Comparison of ENCODE assay signal across 13 mouse cellular contexts in genomic region chr5:8164773-8165172, GRCm38 (mm10).
DNase-seq lines count a peak whose midpoint lies in the region; ATAC-seq and TF ChIP-seq lines count a peak whose summit lies in the region.
"Had no signal": no experiment of that assay in that cellular context is flagged by ENCODE, and none has a peak within 500 bp of the region (broad histone marks: within the 10 kb centered on the region; RNA-seq: fewer than 3 reads in every experiment).

No protein-coding gene starts in this region.

- no peak for DNase-seq in heart, adult 2 months
- peak; percentile 61 for DNase-seq in lung, postnatal 0 days (ENCODE audit: low spot score)
- DNase-seq in lung, postnatal 10 days: no peak
- peak; percentile 46 for DNase-seq in NIH3T3 (ENCODE audit: low read depth)
- DNase-seq in midbrain, postnatal 0 days (ENCODE audit: low spot score): peak; percentile 74
- DNase-seq in gastrocnemius, postnatal 14 days: no peak
- no peak for DNase-seq in left cerebral cortex, postnatal 36 days (ENCODE audit: low spot score in 2 of 2)
- DNase-seq: adrenal gland, postnatal 36 days; cerebellum, postnatal 36 days; kidney, adult 18-20 months; thymus, adult 2 months had no signal

- no peak for TF ChIP-seq EP300 in heart, adult 2 months (IDR thresholded peaks at IDR 0.05; ENCODE audit: insufficient read depth, low read depth, low read length)
- no peak for TF ChIP-seq EP300 in lung, postnatal 0 days (IDR thresholded peaks at IDR 0.05)

- no peaks in the 10 kb centered on the region for H3K36me3 ChIP-seq in heart, adult 2 months (ENCODE audit: control insufficient read depth, insufficient read depth, low read length)
- no peaks in the 10 kb centered on the region for H3K36me3 ChIP-seq in heart, embryonic 12.5 days
- no peaks in the 10 kb centered on the region for H3K36me3 ChIP-seq in lung, postnatal 0 days (ENCODE audit: insufficient read depth, low read length)
- no peaks in the 10 kb centered on the region for H3K36me3 ChIP-seq in midbrain, postnatal 0 days (ENCODE audit: insufficient read depth, low read length)

- H3K27me3 ChIP-seq in heart, adult 2 months (ENCODE audit: control insufficient read depth, insufficient read depth, low read length): no peaks in the 10 kb centered on the region
- H3K27me3 ChIP-seq in heart, embryonic 12.5 days (replicated peaks): no peaks in the 10 kb centered on the region
- H3K27me3 ChIP-seq in lung, postnatal 0 days (replicated peaks; ENCODE audit: insufficient read depth, low read length): no peaks in the 10 kb centered on the region
- no peaks in the 10 kb centered on the region for H3K27me3 ChIP-seq in midbrain, postnatal 0 days (ENCODE audit: insufficient read depth, low read length)

- peak; percentile 71 for TF ChIP-seq CTCF in heart, adult 2 months (IDR thresholded peaks at IDR 0.05)
- peak; percentile 45 for TF ChIP-seq CTCF in lung, postnatal 0 days (IDR thresholded peaks at IDR 0.05)
- peak; percentile 70 for TF ChIP-seq CTCF in midbrain, postnatal 0 days (IDR thresholded peaks at IDR 0.05)

- no peak overlapping the region for H3K4me2 ChIP-seq in heart, embryonic 12.5 days
- no peak overlapping the region for H3K4me2 ChIP-seq in lung, postnatal 0 days (replicated peaks; ENCODE audit: low read depth, low read length)
- H3K4me2 ChIP-seq in midbrain, postnatal 0 days (ENCODE audit: low read depth, low read length, poor library complexity, severe bottlenecking): no peak overlapping the region

- H3K4me3 ChIP-seq in heart, adult 2 months: no peak overlapping the region
- H3K4me3 ChIP-seq in heart, embryonic 12.5 days: no peak overlapping the region
- no peak overlapping the region for H3K4me3 ChIP-seq in lung, postnatal 0 days (ENCODE audit: low read depth, low read length)
- no peak overlapping the region for H3K4me3 ChIP-seq in midbrain, postnatal 0 days (ENCODE audit: low read depth, low read length)

- no peak for TF ChIP-seq POLR2A in heart, adult 2 months (IDR thresholded peaks at IDR 0.05; ENCODE audit: insufficient read depth, low read depth, low read length)

- 38% methylated on average over 4 of the region's 4 CpGs for WGBS in heart, adult 2 months
- WGBS in heart, embryonic 12.5 days: 50% methylated on average over 4 of the region's 4 CpGs
- 45% methylated on average over 4 of the region's 4 CpGs for WGBS in lung, postnatal 0 days
- WGBS in midbrain, postnatal 0 days: 44% methylated on average over 4 of the region's 4 CpGs

- intact Hi-C loops in heart, adult 2 months (cut with DNase I): loop anchor here (5.0 kb wide), 2 partner anchors 203 to 258 kb away; partner anchors contain the start of genes Adam22, Dbf4 and Slc25a40
- intact Hi-C loops in gastrocnemius, postnatal 14 days (cut with DNase I; ENCODE audit: low total_unique reads): no loop called here
- intact Hi-C loops in left cerebral cortex, postnatal 36 days (cut with DNase I): loop anchor here (5.0 to 10.0 kb wide), 2 partner anchors 203 to 260 kb away; partner anchors contain the start of genes Adam22, Dbf4 and Slc25a40

- H3K79me2 ChIP-seq in heart, adult 2 months (replicated peaks; ENCODE audit: control insufficient read depth, insufficient read depth, low read length): no peaks in the 10 kb centered on the region

- ATAC-seq in heart, embryonic 12.5 days (ENCODE audit: insufficient number of reproducible peaks, low FRiP score): no peak
- no peak for ATAC-seq in lung, postnatal 0 days
- no peak for ATAC-seq in midbrain, postnatal 0 days (ENCODE audit: low FRiP score)

- no peak overlapping the region for H3K27ac ChIP-seq in heart, adult 2 months
- H3K27ac ChIP-seq in heart, embryonic 12.5 days (ENCODE audit: poor library complexity, severe bottlenecking): no peak overlapping the region
- H3K27ac ChIP-seq in lung, postnatal 0 days (ENCODE audit: low read length): no peak overlapping the region
- H3K27ac ChIP-seq in midbrain, postnatal 0 days (ENCODE audit: low read depth, low read length): no peak overlapping the region
- H3K27ac ChIP-seq: liver, embryonic 14.5 days had no signal

- H3K4me1 ChIP-seq in heart, adult 2 months (ENCODE audit: control insufficient read depth, insufficient read depth, low read length): no peaks in the 10 kb centered on the region
- no peaks in the 10 kb centered on the region for H3K4me1 ChIP-seq in heart, embryonic 12.5 days (replicated peaks)
- H3K4me1 ChIP-seq in lung, postnatal 0 days (ENCODE audit: insufficient read depth, low read depth, low read length): no peaks in the 10 kb centered on the region
- no peaks in the 10 kb centered on the region for H3K4me1 ChIP-seq in midbrain, postnatal 0 days (ENCODE audit: insufficient read depth, low read length)

- no peaks in the 10 kb centered on the region for H3K9me3 ChIP-seq in heart, embryonic 12.5 days (replicated peaks)
- H3K9me3 ChIP-seq in lung, postnatal 0 days (ENCODE audit: low read length): no peaks in the 10 kb centered on the region
- H3K9me3 ChIP-seq in midbrain, postnatal 0 days (ENCODE audit: low read length): no peaks in the 10 kb centered on the region

- H3K9ac ChIP-seq in heart, adult 2 months (ENCODE audit: low read depth, low read length): no peak overlapping the region
- no peak overlapping the region for H3K9ac ChIP-seq in heart, embryonic 12.5 days
- H3K9ac ChIP-seq in lung, postnatal 0 days (replicated peaks; ENCODE audit: low read depth): no peak overlapping the region
- H3K9ac ChIP-seq in midbrain, postnatal 0 days (replicated peaks; ENCODE audit: low read length, poor library complexity, severe bottlenecking): no peak overlapping the region
- H3K9ac ChIP-seq: liver, embryonic 14.5 days had no signal

Comparison
In these comparisons a context has a peak if more than half of its experiments do, and no peak if none do; other contexts are left out.
1. DNase-seq: peak in lung, postnatal 0 days (single experiment), NIH3T3 (single experiment) and midbrain, postnatal 0 days (single experiment); none in heart, adult 2 months (0 of 2), lung, postnatal 10 days (single experiment), gastrocnemius, postnatal 14 days (single experiment) and left cerebral cortex, postnatal 36 days (0 of 2).
2. Peak in every context shown above with its lines, with median percentiles within 50 percentile points of each other: CTCF ChIP-seq.